Mouse (Mus musculus): ENCODE measurements around the gene Stat6.

- TF ChIP-seq CTCF (IDR thresholded peaks at IDR 0.05; ENCODE audit: low read depth) (no peak), EP300 (IDR thresholded peaks at IDR 0.05; ENCODE audit: low read depth) (no peak)
Observed at GRCm38 (mm10) chr10:127643553-127644238, 910 bp downstream of the Stat6 start.

Data from liver, postnatal 0 days (tissue).